Mouse (Mus musculus) heart, embryonic 14.5 days (tissue): Measurements from ENCODE around the gene 2410015M20Rik. TPM values are rescaled to one million over a fixed set of nuclear protein-coding genes. Genes with fewer than 3 reads are reported as not detected.

Experiments
- ATAC-seq: fragments of 200-750 bp; cut with Nextera tagmentation; 2 replicates; pipeline ENCODE4 v1.8.0; 2017; ENCODE audit warnings: low read depth, moderate TSS enrichment; ENCODE audit not compliant: insufficient number of reproducible peaks, insufficient read depth, low FRiP score
- H3K27ac ChIP-seq, 2 experiments: fragments of 200-500 bp in 1 of 2; fragments of 300-500 bp in 1 of 2; sonication (generic) in 1 of 2; replicated peaks in 1 of 2; 2 replicates each; pipeline ENCODE4 v1.5.1; 2012 to 2014; ENCODE audit warnings: low read depth in 2 of 2, low read length in 2 of 2, control low read depth in 1 of 2, mild to moderate bottlenecking in 1 of 2, mixed read lengths in 1 of 2; ENCODE audit not compliant: control insufficient read depth in 1 of 2, insufficient read depth in 1 of 2
- H3K27me3 ChIP-seq: fragments of 300-500 bp; sonication (generic); 2 replicates; pipeline ENCODE4 v1.6.1; 2014; ENCODE audit warnings: mild to moderate bottlenecking, low read length, control low read depth; ENCODE audit not compliant: control insufficient read depth, insufficient read depth
- H3K36me3 ChIP-seq: fragments of 300-500 bp; sonication (generic); 2 replicates; pipeline ENCODE4 v1.6.1; 2014; ENCODE audit warnings: mild to moderate bottlenecking, control low read depth, low read length, mixed read lengths; ENCODE audit not compliant: control insufficient read depth, insufficient read depth
- H3K4me1 ChIP-seq, 2 experiments: fragments of 200-500 bp in 1 of 2; fragments of 300-500 bp in 1 of 2; sonication (generic) in 1 of 2; 2 replicates each; pipeline ENCODE4 v1.6.1; 2012 to 2014; ENCODE audit warnings: low read length in 2 of 2, control low read depth in 1 of 2, mixed read lengths in 1 of 2; ENCODE audit not compliant: control insufficient read depth in 2 of 2, insufficient read depth in 2 of 2
- H3K4me2 ChIP-seq: fragments of 300-500 bp; sonication (generic); 2 replicates; pipeline ENCODE4 v1.6.1; 2014; ENCODE audit warnings: mild to moderate bottlenecking, low read length
- H3K4me3 ChIP-seq, 2 experiments: fragments of 200-500 bp in 1 of 2; fragments of 300-500 bp in 1 of 2; sonication (generic) in 1 of 2; 2 replicates each; pipeline ENCODE4 v1.5.1; 2012 to 2014; ENCODE audit warnings: low read length in 2 of 2, mild to moderate bottlenecking in 2 of 2, control low read depth in 1 of 2, low read depth in 1 of 2, moderate library complexity in 1 of 2; ENCODE audit not compliant: control insufficient read depth in 1 of 2, insufficient read depth in 1 of 2
- H3K9ac ChIP-seq: fragments of 300-500 bp; sonication (generic); 2 replicates; pipeline ENCODE4 v1.6.1; 2014; ENCODE audit warnings: mild to moderate bottlenecking, low read length
- H3K9me3 ChIP-seq: fragments of 300-500 bp; sonication (generic); 2 replicates; pipeline ENCODE4 v1.6.1; 2016; ENCODE audit warnings: low read length, control low read depth; ENCODE audit not compliant: control insufficient read depth
- WGBS: fragments of 180-500 bp; shearing (Covaris S2); extraction: QIAGEN DNeasy Blood & Tissue Kit; methylation state at CpG from one replicate; pipeline ENCODE4 v1.1.7; 2014; 5-methylcytosine and 5-hydroxymethylcytosine counted together
- polyA plus RNA-seq: library from polyadenylated mRNA; unstranded; fragments of >200 nt; fragmentation: Nextera tagmentation; extraction: Ambion mirVana; gene quantifications from 2 replicates; pipeline ENCODE4 v1.2.1, GENCODE M21; 2014

2410015M20Rik gene
- polyA plus RNA-seq, 1 experiment from 2014 or later = 398 TPM

DNA sequence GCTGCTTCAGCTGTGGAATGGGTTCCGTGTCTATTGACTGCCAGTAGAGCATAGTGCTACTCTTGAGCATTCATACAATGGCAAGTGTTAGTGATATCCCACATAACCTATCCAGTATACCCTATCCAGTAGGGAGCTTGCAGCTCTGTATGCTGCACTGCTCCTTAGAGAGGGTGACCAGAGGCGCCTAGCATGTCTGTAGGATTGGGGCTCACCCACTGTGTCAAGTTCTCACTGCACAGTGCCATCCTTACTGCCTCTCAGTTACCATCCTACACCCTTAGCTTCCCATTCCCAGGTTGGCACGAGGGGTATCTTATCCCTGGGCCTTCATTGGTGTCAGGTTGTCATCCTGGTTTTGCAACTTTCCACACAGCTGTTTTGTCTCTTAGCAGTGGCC, 5.1 kb downstream of the 2410015M20Rik start:
- Histone ChIP-seq H3K9ac (no peak overlapping the region), H3K4me2 (no peak overlapping the region), H3K27me3 (no peaks in the 10 kb centered on the region), H3K4me1 (peaks cover 5 to 10% of the 10 kb centered on the region in 2 experiments), H3K36me3 (peaks cover 89% of the 10 kb centered on the region), H3K9me3 (no peaks in the 10 kb centered on the region), H3K27ac (no peak overlapping the region), H3K4me3 (no peak overlapping the region)
- WGBS = 86% methylated on average over 3 of the region's 3 CpGs
- no peak for ATAC-seq

DNA sequence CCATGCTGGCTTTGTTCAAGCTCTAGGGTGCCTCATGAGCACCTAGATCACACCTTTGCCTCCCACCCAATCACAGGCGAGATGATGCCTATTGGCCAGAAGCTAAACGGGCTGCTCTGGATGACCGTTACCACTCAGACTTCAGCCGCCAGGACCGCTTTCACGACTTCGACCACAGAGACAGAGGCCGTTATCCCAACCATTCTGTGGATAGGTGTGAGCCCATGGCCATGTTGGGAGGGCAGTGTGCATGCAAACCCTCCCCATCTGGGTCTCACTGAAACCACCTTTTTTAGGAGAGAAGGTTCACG, 5.5 kb downstream of the 2410015M20Rik start:
- peaks cover 5 to 10% of the 10 kb centered on the region in 2 experiments for H3K4me1 ChIP-seq
- H3K9me3 ChIP-seq = no peaks in the 10 kb centered on the region
- no peak overlapping the region for H3K27ac ChIP-seq
- WGBS = 87% methylated on average over 9 of the region's 9 CpGs
- no peak for ATAC-seq
- H3K27me3 ChIP-seq = no peaks in the 10 kb centered on the region
- H3K36me3 ChIP-seq = peaks cover 93% of the 10 kb centered on the region
- H3K4me2 ChIP-seq = no peak overlapping the region
- no peak overlapping the region for H3K9ac ChIP-seq
- no peak overlapping the region for H3K4me3 ChIP-seq

DNA sequence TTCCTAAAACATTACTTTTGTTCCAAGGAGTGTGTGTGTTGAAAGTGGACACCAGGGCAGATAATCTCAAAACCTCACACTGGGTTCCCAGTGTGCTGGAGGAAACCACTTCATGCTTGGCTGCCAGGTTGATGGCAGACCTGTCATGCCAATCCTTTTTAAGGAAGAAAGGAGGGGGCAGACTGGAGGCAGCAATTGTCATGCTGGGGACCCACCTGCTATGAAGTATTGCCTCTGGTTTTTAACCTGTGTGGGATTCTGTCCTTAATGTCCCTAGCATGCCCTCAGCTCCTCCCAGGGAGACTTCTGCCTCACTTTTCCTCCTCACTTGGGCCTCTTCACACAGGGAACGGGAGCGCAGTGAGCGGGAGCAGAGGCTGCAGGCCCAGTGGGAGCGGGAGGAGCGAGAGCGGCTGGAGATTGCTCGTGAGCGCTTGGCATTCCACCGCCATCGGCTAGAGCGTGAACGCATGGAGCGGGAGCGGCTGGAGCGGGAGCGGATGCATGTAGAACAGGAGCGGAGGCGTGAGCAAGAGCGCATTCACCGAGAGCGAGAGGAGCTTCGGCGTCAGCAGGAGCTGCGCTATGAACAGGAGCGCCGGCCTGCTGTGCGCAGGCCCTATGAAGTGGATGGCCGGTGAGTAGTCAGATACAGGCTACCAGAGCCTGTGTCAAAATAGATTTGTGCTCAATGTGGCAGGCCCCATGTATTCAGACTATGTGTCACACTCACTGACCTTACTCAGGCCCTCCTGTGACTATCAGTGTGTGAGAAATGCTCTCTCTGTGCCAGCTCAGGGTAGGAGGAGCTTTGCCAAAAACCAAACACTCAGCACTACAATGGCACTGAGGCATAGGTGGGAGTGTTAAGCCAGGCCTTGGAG, 6.1 kb downstream of the 2410015M20Rik start:
- no peak for ATAC-seq
- Histone ChIP-seq H3K4me3 (no peak overlapping the region), H3K4me1 (peaks cover under 1 to 5% of the 10 kb centered on the region in 2 experiments; a peak in 3 of 4 replicates), H3K9me3 (no peaks in the 10 kb centered on the region), H3K27me3 (no peaks in the 10 kb centered on the region), H3K36me3 (peaks cover 93% of the 10 kb centered on the region), H3K9ac (no peak overlapping the region), H3K27ac (no peak overlapping the region), H3K4me2 (no peak overlapping the region)
- WGBS = 90% methylated on average over 28 of the region's 28 CpGs

DNA sequence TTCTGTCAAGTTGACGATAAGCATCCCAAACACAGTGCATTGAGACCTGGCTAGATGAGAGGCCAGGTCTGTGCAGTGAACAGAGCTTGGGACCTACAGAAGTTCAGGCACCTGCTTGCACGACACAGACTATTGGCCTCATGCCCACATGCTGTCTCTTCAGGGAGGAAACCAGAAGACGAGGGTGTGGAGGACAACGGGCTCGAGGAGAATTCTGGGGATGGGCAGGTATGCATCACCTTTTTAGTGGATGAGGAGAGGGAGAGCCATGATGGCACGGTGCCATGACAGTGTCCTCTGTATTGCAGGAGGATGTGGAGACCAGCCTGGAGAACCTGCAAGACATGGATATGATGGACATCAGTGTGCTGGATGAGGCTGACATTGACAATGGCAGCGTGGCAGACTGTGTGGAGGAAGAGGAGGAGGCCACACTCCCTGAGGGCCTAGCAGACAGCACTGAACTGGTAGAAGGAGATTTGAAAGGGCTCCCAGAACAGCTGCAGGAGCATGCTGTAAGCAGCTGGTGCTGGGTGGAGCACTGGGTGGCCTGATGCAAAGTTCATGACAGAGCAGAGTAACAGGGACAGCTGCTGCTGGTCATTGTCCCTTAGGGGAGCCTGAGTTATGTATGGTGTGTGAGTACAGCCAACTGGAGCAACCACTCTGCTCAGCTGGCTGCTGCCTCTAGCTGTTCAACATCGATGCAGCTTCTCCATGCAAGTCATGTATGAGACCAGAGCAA, 15.9 kb downstream of the 2410015M20Rik start:
- Histone ChIP-seq H3K27me3 (no peaks in the 10 kb centered on the region), H3K4me2 (no peak overlapping the region), H3K27ac (no peak overlapping the region), H3K4me1 (no peaks in the 10 kb centered on the region), H3K9me3 (no peaks in the 10 kb centered on the region), H3K36me3 (peaks cover 95% of the 10 kb centered on the region), H3K9ac (no peak overlapping the region), H3K4me3 (no peak overlapping the region)
- ATAC-seq = no peak
- WGBS = 81% methylated on average over 8 of the region's 8 CpGs

DNA sequence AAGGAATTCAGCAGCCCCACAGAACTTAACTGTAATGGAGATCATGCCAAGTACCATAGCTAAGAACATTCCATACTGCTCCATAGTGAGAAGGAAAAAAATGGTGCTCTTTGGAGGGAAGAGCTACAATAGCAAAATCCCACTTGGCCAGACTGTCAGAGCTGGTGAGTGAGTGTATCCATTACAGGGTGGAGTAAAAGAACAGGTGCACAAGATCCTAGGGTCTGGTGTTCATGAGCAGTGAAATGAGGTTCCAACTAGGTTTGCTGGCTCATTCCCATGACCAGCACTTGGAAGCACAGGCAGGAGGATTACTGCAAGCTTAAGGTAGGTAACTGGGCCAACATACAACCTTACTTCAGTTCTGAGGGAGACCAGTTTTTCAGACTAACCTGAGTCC, 17.0 kb downstream of the 2410015M20Rik start:
- no peaks in the 10 kb centered on the region for H3K9me3 ChIP-seq
- no peak overlapping the region for H3K9ac ChIP-seq
- H3K4me1 ChIP-seq = peaks cover 0 to 4% of the 10 kb centered on the region in 2 experiments; a peak in 1 of 4 replicates
- no peak for ATAC-seq
- H3K27ac ChIP-seq = no peak overlapping the region
- H3K4me3 ChIP-seq = no peak overlapping the region
- no peak overlapping the region for H3K4me2 ChIP-seq
- H3K27me3 ChIP-seq = no peaks in the 10 kb centered on the region
- peaks cover 99% of the 10 kb centered on the region for H3K36me3 ChIP-seq

DNA sequence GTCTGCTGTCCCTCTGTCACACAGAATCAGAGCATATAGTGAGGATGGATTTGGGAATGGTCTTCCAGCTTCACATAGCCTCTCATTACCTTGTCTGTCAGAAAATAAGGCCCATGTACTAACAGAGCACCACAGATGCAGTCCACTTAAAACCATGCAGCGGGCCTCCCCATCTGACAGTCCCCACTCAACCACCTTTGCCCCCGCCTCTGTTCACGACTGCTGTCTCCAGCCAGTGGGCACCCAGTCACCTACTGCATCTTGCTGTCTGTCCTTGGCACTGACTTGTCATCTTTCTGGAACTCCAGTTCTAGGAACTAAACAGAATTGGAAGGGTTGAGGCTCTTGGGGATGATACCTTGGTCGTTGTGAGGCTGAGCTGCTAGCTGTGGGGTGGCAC, 20.6 kb downstream of the 2410015M20Rik start:
- no peak overlapping the region for H3K9ac ChIP-seq
- no peak overlapping the region for H3K4me2 ChIP-seq
- H3K4me3 ChIP-seq = no peak overlapping the region
- H3K27ac ChIP-seq = no peak overlapping the region
- H3K27me3 ChIP-seq = no peaks in the 10 kb centered on the region
- 94% methylated on average over 4 of the region's 4 CpGs for WGBS
- no peaks in the 10 kb centered on the region for H3K9me3 ChIP-seq
- no peak for ATAC-seq
- H3K4me1 ChIP-seq = peaks cover 6 to 21% of the 10 kb centered on the region in 2 experiments
- H3K36me3 ChIP-seq = peaks cover 78% of the 10 kb centered on the region

DNA sequence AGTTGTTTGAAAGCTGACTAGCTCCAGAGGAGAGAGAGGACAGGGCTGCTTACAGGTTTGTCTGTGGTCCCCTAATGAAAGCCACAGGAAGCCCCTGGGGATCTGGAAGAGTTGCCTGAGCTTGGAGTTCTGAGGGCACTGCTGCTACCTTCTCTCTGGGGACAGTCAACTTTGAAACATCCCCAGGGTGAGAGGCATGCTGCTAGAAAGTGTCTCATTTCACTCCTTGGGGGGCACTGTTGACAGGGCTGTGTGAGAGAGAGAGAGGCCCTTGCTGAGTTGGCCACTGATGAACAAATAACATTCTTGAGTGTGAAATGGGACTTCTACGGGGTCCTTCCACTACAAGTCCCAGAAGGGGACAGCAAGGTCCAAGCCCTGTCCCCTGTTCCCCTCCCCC, 21.8 kb downstream of the 2410015M20Rik start:
- H3K9me3 ChIP-seq = no peaks in the 10 kb centered on the region
- H3K4me3 ChIP-seq = no peak overlapping the region
- H3K36me3 ChIP-seq = peaks cover 69% of the 10 kb centered on the region
- H3K9ac ChIP-seq = peak overlapping the region; percentile 1; the same call in 1 of the 2 replicates
- WGBS = 33% methylated on average over 1 of the region's 1 CpGs
- peaks cover 11 to 29% of the 10 kb centered on the region in 2 experiments for H3K4me1 ChIP-seq
- no peak overlapping the region for H3K27ac ChIP-seq
- H3K27me3 ChIP-seq = no peaks in the 10 kb centered on the region
- H3K4me2 ChIP-seq = no peak overlapping the region
- no peak for ATAC-seq
